Mouse (Mus musculus) midbrain, embryonic 12.5 days (tissue): Measurements from ENCODE around the gene Ank2. TPM values are rescaled to one million over a fixed set of nuclear protein-coding genes. Genes with fewer than 3 reads are reported as not detected.
A peak's percentile ranks its signal among the peaks of the same experiment; 100 is the strongest.

Source experiments
- ATAC-seq: fragments of 200-750 bp; cut with Nextera tagmentation; 2 replicates; pipeline ENCODE4 v1.8.0; 2017; ENCODE audit warnings: low read depth, moderate TSS enrichment, moderate library complexity; ENCODE audit not compliant: low FRiP score
- H3K27ac ChIP-seq: fragments of 300-500 bp; sonication (generic); replicated peaks from 2 replicates; pipeline ENCODE4 v1.5.1; 2016; ENCODE audit warnings: mild to moderate bottlenecking
- H3K27me3 ChIP-seq: fragments of 300-500 bp; sonication (generic); 2 replicates; pipeline ENCODE4 v1.6.1; 2016; ENCODE audit warnings: mild to moderate bottlenecking
- H3K36me3 ChIP-seq: fragments of 300-500 bp; sonication (generic); 2 replicates; pipeline ENCODE4 v1.6.1; 2016
- H3K4me1 ChIP-seq: fragments of 300-500 bp; sonication (generic); 2 replicates; pipeline ENCODE4 v1.6.1; 2016
- H3K4me2 ChIP-seq: fragments of 300-500 bp; sonication (generic); replicated peaks from 2 replicates; pipeline ENCODE4 v1.6.1; 2016; ENCODE audit warnings: mild to moderate bottlenecking, moderate library complexity
- H3K4me3 ChIP-seq: fragments of 300-500 bp; sonication (generic); 2 replicates; pipeline ENCODE4 v1.5.1; 2016; ENCODE audit warnings: mild to moderate bottlenecking
- H3K9ac ChIP-seq: fragments of 300-500 bp; sonication (generic); replicated peaks from 2 replicates; pipeline ENCODE4 v1.6.1; 2016; ENCODE audit warnings: mild to moderate bottlenecking, moderate library complexity
- H3K9me3 ChIP-seq: fragments of 300-500 bp; sonication (generic); 2 replicates; pipeline ENCODE4 v1.6.1; 2016; ENCODE audit warnings: mild to moderate bottlenecking
- WGBS: fragments of 180-500 bp; shearing (Covaris S2); methylation state at CpG from one replicate; pipeline ENCODE4 v1.1.7; 2016; 5-methylcytosine and 5-hydroxymethylcytosine counted together
- polyA plus RNA-seq: library from polyadenylated mRNA; unstranded; fragments of >200 nt; fragmentation: Nextera tagmentation; extraction: Ambion mirVana; gene quantifications from 2 replicates; pipeline ENCODE4 v1.2.1, GENCODE M21; 2016

Ank2 gene
- polyA plus RNA-seq, 1 experiment from 2014 or later = 141 TPM

DNA sequence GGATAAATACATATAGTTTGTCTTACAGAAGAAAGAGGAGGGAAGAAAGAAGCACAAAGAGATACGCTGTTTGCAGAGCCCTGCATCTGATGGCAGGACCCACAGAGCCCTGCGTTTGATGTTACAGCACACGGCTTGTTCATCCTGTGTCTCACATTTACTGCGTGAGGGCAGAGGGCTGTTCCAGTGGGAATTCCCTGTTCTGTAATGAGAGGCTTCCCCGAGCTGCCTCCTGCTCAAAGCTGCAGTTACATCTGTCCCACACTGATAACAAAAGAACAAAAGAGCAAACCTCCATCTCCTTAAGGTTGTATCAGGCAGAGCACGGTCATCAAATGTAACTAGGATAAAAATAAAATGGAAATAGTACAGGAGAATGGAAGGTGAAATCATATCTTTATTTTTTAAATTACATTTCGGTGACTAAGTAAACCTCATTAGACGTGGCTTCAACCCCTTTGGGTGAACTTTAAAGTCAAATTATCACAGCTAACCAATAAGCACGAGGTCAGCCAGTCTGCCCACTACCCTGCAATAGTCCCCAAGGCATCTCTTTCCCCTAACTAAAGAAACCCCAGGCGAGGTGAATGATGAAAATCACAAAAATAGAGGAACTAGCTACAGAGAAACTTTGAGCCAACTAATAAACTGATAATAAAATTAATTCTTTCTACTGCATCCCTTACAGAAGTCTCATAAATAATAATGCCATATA, 255.1 kb downstream of the Ank2 start:
- H3K9ac ChIP-seq = no peak overlapping the region
- no peaks in the 10 kb centered on the region for H3K36me3 ChIP-seq
- ATAC-seq = peak; percentile 92
- no peak overlapping the region for H3K4me3 ChIP-seq
- H3K4me2 ChIP-seq = 0 out of 2 replicates have a peak overlapping the region, but pooled peaks have one; percentile 11
- H3K4me1 ChIP-seq = peaks cover 14% of the 10 kb centered on the region
- peak overlapping the region; percentile 69 for H3K27ac ChIP-seq
- no peaks in the 10 kb centered on the region for H3K9me3 ChIP-seq
- no peaks in the 10 kb centered on the region for H3K27me3 ChIP-seq
- WGBS = 35% methylated on average over 10 of the region's 10 CpGs

DNA sequence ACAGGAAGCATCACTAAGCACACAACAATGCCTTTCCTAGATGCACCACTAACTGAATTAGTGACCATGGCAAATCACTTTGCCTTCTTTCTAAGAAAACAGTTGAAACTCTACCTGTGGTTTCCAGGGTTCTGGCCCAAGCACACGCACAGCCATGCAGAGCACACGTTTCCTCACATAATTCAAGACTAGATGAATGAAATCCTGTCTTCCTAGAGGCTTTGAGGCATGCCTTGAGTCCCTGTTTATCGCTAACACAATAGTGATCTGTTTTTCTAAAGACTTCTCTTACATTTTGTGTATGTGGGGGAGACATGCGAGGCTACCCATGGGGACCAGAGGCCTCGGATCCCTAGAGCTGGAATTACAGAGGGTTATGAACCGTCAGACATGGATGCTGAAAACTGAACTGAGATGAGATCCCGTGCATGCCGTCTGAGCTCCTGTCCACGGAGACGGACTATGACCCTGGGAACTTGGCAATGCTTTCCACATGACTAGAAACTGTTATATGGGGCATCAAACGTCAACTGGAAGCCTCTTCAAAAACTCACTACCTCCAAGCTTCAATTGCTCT, 256.8 kb downstream of the Ank2 start:
- ATAC-seq = no peak
- no peaks in the 10 kb centered on the region for H3K36me3 ChIP-seq
- WGBS = 75% methylated on average over 11 of the region's 11 CpGs
- no peaks in the 10 kb centered on the region for H3K9me3 ChIP-seq
- peaks cover 14% of the 10 kb centered on the region for H3K4me1 ChIP-seq
- H3K9ac ChIP-seq = no peak overlapping the region
- H3K4me2 ChIP-seq = no peak overlapping the region
- H3K27ac ChIP-seq = peak overlapping the region; percentile 11; the same call in 1 of the 2 replicates
- no peaks in the 10 kb centered on the region for H3K27me3 ChIP-seq
- no peak overlapping the region for H3K4me3 ChIP-seq

DNA sequence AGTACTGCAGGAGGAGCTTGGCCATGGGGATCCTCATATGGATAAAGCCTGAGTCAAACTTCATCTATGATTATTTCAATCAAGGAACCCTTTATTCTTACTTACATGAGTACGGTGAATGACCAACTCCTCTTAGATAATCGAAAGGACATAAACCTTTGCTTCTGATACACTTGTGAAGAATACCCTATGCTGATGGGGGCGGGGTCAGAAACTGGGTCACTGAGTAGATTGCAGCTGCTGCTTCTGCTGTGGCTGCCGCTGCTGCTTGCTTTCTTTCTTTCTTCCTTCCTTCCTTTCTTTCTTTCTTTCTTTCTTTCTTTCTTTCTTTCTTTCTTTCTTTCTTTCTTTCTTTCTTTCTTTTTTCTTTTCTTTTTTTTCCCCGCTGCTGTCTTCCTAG, 263.9 kb downstream of the Ank2 start:
- Histone ChIP-seq H3K9ac (no peak overlapping the region), H3K27me3 (no peaks in the 10 kb centered on the region), H3K4me2 (no peak overlapping the region), H3K4me3 (no peak overlapping the region), H3K9me3 (no peaks in the 10 kb centered on the region), H3K36me3 (no peaks in the 10 kb centered on the region), H3K4me1 (peaks cover 4% of the 10 kb centered on the region), H3K27ac (no peak overlapping the region)
- no peak for ATAC-seq
- WGBS = 80% methylated on average over 5 of the region's 5 CpGs

DNA sequence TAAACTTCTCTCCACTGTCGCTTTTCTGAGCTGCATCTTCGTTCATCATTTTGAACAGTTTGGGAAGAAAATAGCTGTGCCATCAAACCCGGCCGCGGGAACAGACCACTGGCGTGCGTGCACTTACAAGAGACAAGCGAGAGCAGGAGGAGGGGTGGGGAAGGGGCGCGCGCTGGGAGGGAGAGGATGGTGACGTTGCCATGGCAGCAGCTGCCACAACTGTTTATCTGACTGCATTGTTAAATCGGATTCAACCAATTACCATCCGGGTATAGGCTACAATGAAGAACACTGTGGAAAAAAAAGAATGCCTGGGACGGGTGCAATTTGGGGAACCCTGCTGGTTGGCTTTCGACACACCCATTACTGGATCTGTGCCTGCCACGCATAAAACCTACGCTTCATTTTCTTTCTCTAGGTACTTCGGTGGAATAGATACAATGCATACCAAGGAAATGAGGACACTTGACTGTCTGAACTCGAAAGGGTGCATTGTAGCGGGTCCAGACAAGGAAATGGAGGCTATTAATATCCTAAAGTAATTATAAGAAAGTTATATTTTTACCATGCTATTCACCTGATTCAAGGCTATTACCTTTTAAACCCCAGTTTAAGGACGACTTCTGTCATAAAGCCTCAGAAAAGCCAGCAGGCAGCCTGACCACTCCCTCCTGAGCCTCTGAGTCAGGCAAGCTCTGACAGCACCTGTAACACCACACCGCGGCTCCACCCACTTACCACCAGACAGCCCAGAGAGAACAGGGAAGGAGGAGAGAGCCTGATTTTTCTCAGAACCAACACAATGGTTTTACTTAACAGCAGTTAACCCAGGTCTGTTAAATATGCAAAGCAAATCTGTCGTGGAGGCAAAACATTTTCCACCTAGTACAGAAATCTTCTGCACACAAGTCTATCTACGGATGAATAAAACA, 273.1 kb downstream of the Ank2 start:
- 3% methylated on average over 26 of the region's 26 CpGs for WGBS
- H3K27ac ChIP-seq = peak overlapping the region; percentile 86
- H3K4me2 ChIP-seq = peak overlapping the region; percentile 70
- H3K4me1 ChIP-seq = peaks cover 28% of the 10 kb centered on the region
- peak overlapping the region; percentile 57 for H3K9ac ChIP-seq
- H3K4me3 ChIP-seq = peak overlapping the region; percentile 56
- H3K36me3 ChIP-seq = no peaks in the 10 kb centered on the region
- H3K27me3 ChIP-seq = peaks cover 9% of the 10 kb centered on the region
- ATAC-seq = peak; percentile 95
- H3K9me3 ChIP-seq = no peaks in the 10 kb centered on the region

DNA sequence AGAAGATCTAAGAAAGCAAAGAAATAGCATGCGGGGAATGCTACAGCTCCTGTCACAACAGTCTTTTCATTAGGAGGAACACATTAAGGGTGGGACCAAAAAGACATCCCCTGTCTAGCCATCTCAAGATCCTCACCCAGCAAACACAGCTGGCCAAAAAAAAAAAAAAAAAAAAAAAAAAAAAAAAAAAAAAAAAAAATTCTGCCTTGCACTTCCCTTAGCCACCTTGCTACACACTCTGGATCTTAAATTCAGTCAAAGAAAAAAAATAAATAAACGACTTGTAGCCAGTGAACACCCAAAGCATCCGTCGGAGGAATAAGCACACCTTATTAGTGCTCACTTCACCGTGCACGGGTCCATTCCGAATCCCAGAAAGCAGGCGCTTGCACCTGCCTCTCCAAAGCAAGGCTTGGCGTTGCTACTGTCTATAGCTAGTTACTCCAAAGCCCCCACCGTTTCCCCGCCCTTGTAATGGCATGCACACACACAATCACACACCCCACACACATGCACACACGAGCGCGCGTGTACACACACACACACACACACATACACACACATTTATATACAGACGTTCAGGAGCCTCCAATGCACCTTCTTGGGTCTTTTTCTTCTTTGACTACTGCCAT, 273.9 kb downstream of the Ank2 start:
- Histone ChIP-seq H3K27me3 (peaks cover 9% of the 10 kb centered on the region), H3K4me1 (peaks cover 28% of the 10 kb centered on the region), H3K4me3 (peak overlapping the region; percentile 56), H3K4me2 (peak overlapping the region; percentile 70), H3K36me3 (no peaks in the 10 kb centered on the region), H3K27ac (peak overlapping the region; percentile 86), H3K9me3 (no peaks in the 10 kb centered on the region), H3K9ac (peak overlapping the region; percentile 57)
- peak; percentile 73 for ATAC-seq
- WGBS = 3% methylated on average over 16 of the region's 16 CpGs

DNA sequence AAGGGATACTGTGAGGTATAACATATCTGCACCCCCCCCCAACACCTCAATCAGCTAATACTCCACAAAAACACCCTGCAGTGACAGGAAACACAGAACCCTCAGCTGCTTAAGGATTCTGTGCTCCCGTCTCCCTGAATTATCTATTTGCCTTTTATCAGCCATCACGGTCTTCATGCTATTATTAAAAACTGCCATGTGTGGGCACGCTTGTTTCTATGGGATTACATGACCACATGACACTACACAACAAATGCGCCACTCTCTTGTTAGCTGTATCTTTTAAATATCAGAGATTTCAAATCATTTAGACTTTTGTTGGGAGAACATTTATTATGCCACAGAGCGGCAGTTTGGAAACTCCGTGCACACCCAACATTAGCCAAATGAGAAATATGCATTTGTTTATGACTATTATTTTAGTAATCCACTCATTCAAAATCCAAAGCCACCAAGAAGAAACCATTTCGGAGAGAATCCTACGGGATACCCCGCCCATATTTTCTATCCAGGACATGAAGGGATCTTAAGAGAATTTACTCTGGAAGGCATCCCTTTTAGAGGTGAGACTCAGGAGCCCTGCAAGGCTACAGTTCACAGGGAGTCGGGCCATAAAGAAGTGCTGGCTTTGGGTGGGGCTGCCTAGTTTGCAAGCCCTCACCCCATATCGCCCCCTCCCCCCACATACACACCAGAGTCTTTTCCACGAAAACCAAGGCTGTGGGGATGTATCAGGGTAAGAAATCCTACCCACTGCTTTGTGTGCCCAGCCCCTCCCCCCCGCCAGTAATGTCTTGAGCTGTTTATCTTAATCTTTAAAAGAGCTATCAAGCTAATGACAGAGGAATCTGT, 274.6 kb downstream of the Ank2 start:
- WGBS = 47% methylated on average over 13 of the region's 13 CpGs
- Histone ChIP-seq H3K36me3 (no peaks in the 10 kb centered on the region), H3K4me1 (peaks cover 28% of the 10 kb centered on the region), H3K9me3 (no peaks in the 10 kb centered on the region), H3K4me3 (peak overlapping the region; percentile 56), H3K9ac (peak overlapping the region; percentile 57), H3K4me2 (peak overlapping the region; percentile 70), H3K27me3 (peaks cover 9% of the 10 kb centered on the region), H3K27ac (peak overlapping the region; percentile 86)
- ATAC-seq = no peak

DNA sequence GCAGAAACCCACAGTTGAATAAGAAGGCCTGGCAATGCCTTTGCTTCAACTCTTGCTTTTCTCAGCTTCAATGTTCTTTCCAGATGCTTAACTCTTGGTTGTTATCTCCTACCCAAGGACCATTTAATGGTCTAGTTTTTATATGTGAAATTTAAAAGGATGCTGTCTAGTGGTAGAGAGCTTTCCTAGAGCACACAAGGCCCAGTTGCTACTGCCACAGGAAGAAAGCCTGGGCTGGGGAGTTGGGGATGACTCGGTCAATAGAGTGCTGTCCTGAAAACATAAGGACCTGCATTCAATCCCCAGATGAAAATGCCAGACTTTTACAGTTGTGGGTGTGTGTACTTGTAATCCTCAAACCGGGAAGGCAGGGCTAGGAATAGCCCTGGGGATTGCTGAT, 277.1 kb downstream of the Ank2 start:
- H3K36me3 ChIP-seq = no peaks in the 10 kb centered on the region
- no peaks in the 10 kb centered on the region for H3K9me3 ChIP-seq
- H3K4me3 ChIP-seq = no peak overlapping the region
- peaks cover 28% of the 10 kb centered on the region for H3K4me1 ChIP-seq
- H3K9ac ChIP-seq = no peak overlapping the region
- no peak overlapping the region for H3K27ac ChIP-seq
- no peak for ATAC-seq
- WGBS = 81% methylated on average over 2 of the region's 2 CpGs
- H3K4me2 ChIP-seq = 0 out of 2 replicates have a peak overlapping the region, but pooled peaks have one; percentile 22
- H3K27me3 ChIP-seq = peaks cover 4% of the 10 kb centered on the region

DNA sequence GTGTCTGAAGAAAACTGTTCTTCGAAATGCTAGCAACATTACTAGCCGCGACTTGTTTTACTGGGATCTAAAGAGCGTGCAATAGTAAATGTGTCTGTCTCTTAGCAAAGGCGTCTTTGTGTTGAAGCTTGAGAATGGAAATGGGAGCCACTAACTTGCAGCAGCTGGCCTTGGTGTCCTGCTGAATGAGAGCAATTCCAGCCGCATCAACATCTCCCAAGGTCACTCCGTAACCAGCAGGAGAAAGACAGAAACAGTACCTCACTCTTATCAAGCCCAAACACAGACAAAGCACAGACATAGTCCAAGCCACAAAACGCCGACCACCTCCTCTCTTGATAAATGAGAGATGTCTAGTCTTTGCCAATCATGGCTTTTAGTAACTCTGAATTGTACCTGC, 278.3 kb downstream of the Ank2 start:
- peaks cover 16% of the 10 kb centered on the region for H3K4me1 ChIP-seq
- H3K4me3 ChIP-seq = no peak overlapping the region
- no peak overlapping the region for H3K27ac ChIP-seq
- 94% methylated on average over 9 of the region's 9 CpGs for WGBS
- H3K9me3 ChIP-seq = no peaks in the 10 kb centered on the region
- no peak overlapping the region for H3K9ac ChIP-seq
- H3K4me2 ChIP-seq = no peak overlapping the region
- no peaks in the 10 kb centered on the region for H3K27me3 ChIP-seq
- no peaks in the 10 kb centered on the region for H3K36me3 ChIP-seq
- no peak for ATAC-seq

DNA sequence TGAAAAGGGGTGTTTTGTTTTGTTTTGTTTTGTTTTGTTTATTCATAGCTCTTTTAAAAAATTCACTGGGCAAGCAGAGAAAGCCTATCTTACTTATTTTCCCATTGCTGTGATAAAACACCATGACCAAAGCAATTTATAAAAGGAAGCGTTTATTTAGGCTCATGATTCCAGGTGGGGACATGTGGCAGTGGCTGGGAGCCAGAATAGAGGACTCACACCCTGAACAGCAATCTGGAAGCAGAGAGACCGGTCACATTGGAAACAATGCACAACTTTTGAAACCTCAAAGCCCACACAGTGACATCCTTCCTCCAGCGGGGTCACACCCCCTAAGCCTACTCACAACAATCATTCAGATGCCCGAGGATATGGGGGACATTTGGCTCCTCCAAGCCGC, 285.6 kb downstream of the Ank2 start:
- no peak for ATAC-seq

DNA sequence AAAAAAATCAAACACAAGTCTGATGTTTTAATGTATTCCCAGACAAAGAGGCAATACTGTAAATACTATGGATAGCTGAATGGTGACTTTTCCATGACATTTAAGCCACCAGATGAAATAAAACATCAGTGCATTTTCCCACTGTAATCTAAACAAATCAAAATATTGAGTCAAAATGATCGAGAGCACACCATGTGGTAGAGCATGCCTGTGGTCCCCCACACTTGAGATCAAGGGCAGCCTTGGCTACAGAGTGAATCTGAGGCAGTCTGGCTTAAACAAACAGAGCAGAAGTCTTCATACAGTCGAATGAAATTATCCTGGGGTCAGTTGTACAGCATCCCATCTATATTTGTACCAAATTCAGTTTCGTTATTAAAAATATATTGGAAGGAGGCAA, 288.0 kb downstream of the Ank2 start:
- no peak for ATAC-seq

More for the DNA sequence above, 285.6 kb downstream of the Ank2 start:
- Histone ChIP-seq H3K36me3 (no peaks in the 10 kb centered on the region), H3K4me2 (no peak overlapping the region), H3K9me3 (no peaks in the 10 kb centered on the region), H3K9ac (no peak overlapping the region), H3K27ac (no peak overlapping the region), H3K4me1 (peaks cover 9% of the 10 kb centered on the region), H3K4me3 (no peak overlapping the region), H3K27me3 (no peaks in the 10 kb centered on the region)
- 62% methylated on average over 5 of the region's 5 CpGs for WGBS

DNA sequence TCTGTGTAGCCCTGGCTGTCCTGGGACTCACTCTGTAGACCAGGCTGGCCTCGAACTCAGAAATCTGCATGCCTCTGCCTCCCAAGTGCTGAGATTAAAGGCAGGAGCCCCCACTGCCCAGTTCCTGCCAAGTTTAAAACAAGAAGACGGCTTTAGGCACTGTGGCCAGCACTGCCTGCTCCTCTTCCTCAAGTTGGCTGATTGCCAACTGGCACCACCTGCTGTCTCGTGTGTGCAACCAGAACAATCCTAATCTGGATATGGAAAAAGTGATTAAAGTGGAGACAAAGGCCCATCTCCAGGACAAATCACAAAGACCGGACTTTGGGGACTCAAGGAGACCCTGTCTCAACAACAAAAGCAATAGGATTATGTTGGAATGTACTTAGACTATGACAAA, 288.6 kb downstream of the Ank2 start:
- ATAC-seq = peak; percentile 51
- no peak overlapping the region for H3K4me3 ChIP-seq
- H3K27me3 ChIP-seq = no peaks in the 10 kb centered on the region
- no peaks in the 10 kb centered on the region for H3K9me3 ChIP-seq
- H3K4me2 ChIP-seq = no peak overlapping the region
- WGBS = 26% methylated on average over 4 of the region's 4 CpGs
- no peak overlapping the region for H3K27ac ChIP-seq
- H3K4me1 ChIP-seq = peaks cover 9% of the 10 kb centered on the region
- no peak overlapping the region for H3K9ac ChIP-seq
- H3K36me3 ChIP-seq = no peaks in the 10 kb centered on the region

More for the DNA sequence above, 288.0 kb downstream of the Ank2 start:
- Histone ChIP-seq H3K4me2 (no peak overlapping the region), H3K9ac (no peak overlapping the region), H3K9me3 (no peaks in the 10 kb centered on the region), H3K4me3 (no peak overlapping the region), H3K27ac (no peak overlapping the region), H3K27me3 (no peaks in the 10 kb centered on the region), H3K4me1 (peaks cover 9% of the 10 kb centered on the region), H3K36me3 (no peaks in the 10 kb centered on the region)
- 81% methylated on average over 3 of the region's 3 CpGs for WGBS
